Mouse (Mus musculus) hindbrain, embryonic 12.5 days (tissue): Measurements from ENCODE around the gene Upf2. TPM values are rescaled to one million over a fixed set of nuclear protein-coding genes. Genes with fewer than 3 reads are reported as not detected.
A peak's percentile ranks its signal among the peaks of the same experiment; 100 is the strongest.

Source experiments
- ATAC-seq: fragments of 200-750 bp; cut with Nextera tagmentation; 2 replicates; pipeline ENCODE4 v1.8.0; 2017; ENCODE audit warnings: moderate TSS enrichment; ENCODE audit not compliant: low FRiP score
- H3K27ac ChIP-seq: fragments of 300-500 bp; sonication (generic); 2 replicates; pipeline ENCODE4 v1.5.1; 2016; ENCODE audit warnings: mild to moderate bottlenecking
- H3K27me3 ChIP-seq: fragments of 300-500 bp; sonication (generic); 2 replicates; pipeline ENCODE4 v1.6.1; 2016; ENCODE audit warnings: mild to moderate bottlenecking
- H3K36me3 ChIP-seq: fragments of 300-500 bp; sonication (generic); 2 replicates; pipeline ENCODE4 v1.6.1; 2016; ENCODE audit warnings: mild to moderate bottlenecking
- H3K4me1 ChIP-seq: fragments of 300-500 bp; sonication (generic); 2 replicates; pipeline ENCODE4 v1.6.1; 2016
- H3K4me2 ChIP-seq: fragments of 300-500 bp; sonication (generic); replicated peaks from 2 replicates; pipeline ENCODE4 v1.6.1; 2016; ENCODE audit warnings: mild to moderate bottlenecking
- H3K4me3 ChIP-seq: fragments of 300-500 bp; sonication (generic); 2 replicates; pipeline ENCODE4 v1.5.1; 2016; ENCODE audit warnings: mild to moderate bottlenecking
- H3K9ac ChIP-seq: fragments of 300-500 bp; sonication (generic); 2 replicates; pipeline ENCODE4 v1.6.1; 2016; ENCODE audit warnings: mild to moderate bottlenecking, moderate library complexity
- H3K9me3 ChIP-seq: fragments of 300-500 bp; sonication (generic); replicated peaks from 2 replicates; pipeline ENCODE4 v1.6.1; 2016; ENCODE audit warnings: mild to moderate bottlenecking
- WGBS: fragments of 180-500 bp; shearing (Covaris S2); methylation state at CpG from one replicate; pipeline ENCODE4 v1.1.7; 2016; 5-methylcytosine and 5-hydroxymethylcytosine counted together
- polyA plus RNA-seq: library from polyadenylated mRNA; unstranded; fragments of >200 nt; fragmentation: Nextera tagmentation; extraction: Ambion mirVana; gene quantifications from 2 replicates; pipeline ENCODE4 v1.2.1, GENCODE M21; 2016

The Upf2 gene
- polyA plus RNA-seq = 12.9 and 14.9 TPM in 2 replicates

DNA sequence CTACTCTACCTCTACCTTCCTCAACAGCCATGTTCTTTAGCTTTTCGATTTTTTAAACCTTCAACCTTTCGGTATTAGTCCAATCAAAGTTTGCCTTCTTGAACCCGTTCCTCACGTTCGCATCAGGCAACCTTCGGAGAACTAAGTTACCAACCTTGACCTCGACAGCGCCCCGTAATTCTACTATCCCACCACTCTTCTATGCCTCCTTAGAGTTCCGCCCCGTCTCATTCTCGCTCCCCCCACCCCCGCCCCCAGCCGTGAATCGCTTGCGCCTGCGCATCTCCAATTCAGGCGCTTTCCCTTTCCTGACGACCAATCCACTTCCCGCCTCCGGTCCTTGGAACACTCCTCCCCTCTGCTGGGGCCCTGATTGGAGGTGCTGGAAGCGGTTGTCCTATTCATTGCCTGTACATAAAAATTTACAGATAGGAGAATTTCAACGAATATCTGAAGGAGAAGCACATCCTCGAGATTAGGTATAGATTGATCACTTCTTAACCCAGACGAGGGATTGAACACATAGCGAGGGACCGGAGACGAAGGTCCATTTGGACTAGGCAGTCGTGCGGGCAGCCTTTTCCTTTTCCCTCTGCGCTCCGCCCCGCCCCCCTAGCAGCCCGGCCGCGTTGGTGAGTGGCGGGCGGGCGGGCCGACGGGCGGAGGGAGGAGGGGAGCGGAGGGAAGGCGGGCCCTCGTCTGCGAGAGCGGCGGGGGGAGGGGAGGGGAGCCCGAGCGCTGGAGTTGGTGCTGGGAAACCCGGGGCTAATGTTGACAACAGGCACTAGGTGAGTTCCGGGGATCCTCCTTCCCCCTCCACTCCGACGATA is at the start of gene Upf2:
Gene Upf2 (plus strand): TSS at position 704 of the 830 bp plus-strand sequence.
- H3K27me3 ChIP-seq = no peaks in the 10 kb centered on the region
- H3K4me1 ChIP-seq = peaks cover 12% of the 10 kb centered on the region
- H3K9me3 ChIP-seq = no peaks in the 10 kb centered on the region
- H3K4me3 ChIP-seq = peak within 1 kb of the TSS; percentile 91
- H3K4me2 ChIP-seq = peak within 1 kb of the TSS; percentile 79
- WGBS = 1% methylated on average over 45 of the region's 54 CpGs
- peak within 1 kb of the TSS; percentile 94 for H3K9ac ChIP-seq
- peak within 1 kb of the TSS; percentile 88 for H3K27ac ChIP-seq
- peak; percentile 96 for ATAC-seq
- no peaks in the 10 kb centered on the region for H3K36me3 ChIP-seq

- 47% methylated on average over 5 of the region's 5 CpGs for WGBS
- ATAC-seq = no peak
- Histone ChIP-seq H3K9me3 (no peaks in the 10 kb centered on the region), H3K4me3 (no peak overlapping the region), H3K36me3 (0 out of 2 replicates have a peak, but pooled peaks cover 10% of the 10 kb centered on the region), H3K4me1 (no peaks in the 10 kb centered on the region), H3K27me3 (no peaks in the 10 kb centered on the region), H3K9ac (no peak overlapping the region), H3K4me2 (no peak overlapping the region), H3K27ac (no peak overlapping the region)
Measured at GRCm38 (mm10) chr2:5906092-5906491, 45.2 kb upstream of the Upf2 start.

- H3K4me1 ChIP-seq = no peaks in the 10 kb centered on the region
- ATAC-seq = no peak
- H3K36me3 ChIP-seq = 0 out of 2 replicates have a peak, but pooled peaks cover 10% of the 10 kb centered on the region
- H3K27me3 ChIP-seq = no peaks in the 10 kb centered on the region
- H3K4me3 ChIP-seq = no peak overlapping the region
- no peak overlapping the region for H3K4me2 ChIP-seq
- no peaks in the 10 kb centered on the region for H3K9me3 ChIP-seq
- no peak overlapping the region for H3K9ac ChIP-seq
- WGBS = 48% methylated on average over 3 of the region's 3 CpGs
- no peak overlapping the region for H3K27ac ChIP-seq
Measured at GRCm38 (mm10) chr2:5906625-5907024, 44.6 kb upstream of the Upf2 start.

DNA sequence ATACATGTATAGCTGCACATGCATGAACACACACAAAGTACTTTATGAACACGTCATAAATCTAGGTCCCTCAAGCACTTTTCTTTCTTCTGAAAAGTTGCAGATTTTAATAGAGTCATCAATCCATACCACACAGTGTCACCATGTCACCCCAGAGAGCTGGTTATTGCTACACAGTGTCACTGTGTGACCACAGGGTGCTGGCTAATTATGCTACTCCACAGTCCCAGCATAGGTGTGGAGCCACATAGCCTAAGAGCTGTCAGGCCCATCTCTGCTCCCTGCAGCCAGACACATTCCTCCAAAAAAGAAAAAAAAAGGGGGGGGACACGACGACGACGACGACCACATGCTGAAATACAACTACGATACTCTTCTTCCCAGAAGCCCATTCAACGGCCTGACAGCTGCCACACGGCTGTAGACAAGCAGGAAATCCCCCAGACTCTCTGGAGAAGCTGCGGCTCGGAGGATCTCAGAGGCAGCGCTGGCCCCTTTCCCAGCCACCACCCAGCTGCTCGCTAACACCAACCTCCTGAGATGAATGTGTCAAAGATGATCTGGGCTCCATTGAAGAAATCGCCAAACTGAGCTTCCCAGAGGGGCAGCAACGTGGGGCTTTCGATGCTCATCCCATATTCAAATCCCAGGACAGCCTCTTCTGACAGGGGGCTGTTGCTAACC is 39.8 kb upstream of the Upf2 start:
- ATAC-seq = no peak
- H3K36me3 ChIP-seq = no peaks in the 10 kb centered on the region; the same call in 1 of the 2 replicates
- WGBS = 66% methylated on average over 16 of the region's 16 CpGs

GRCm38 (mm10) chr2:5922823-5923222 is 28.4 kb upstream of the Upf2 start:
- 96% methylated on average over 6 of the region's 6 CpGs for WGBS
- Histone ChIP-seq H3K4me1 (no peaks in the 10 kb centered on the region), H3K36me3 (peaks cover 34% of the 10 kb centered on the region), H3K27ac (no peak overlapping the region), H3K4me2 (no peak overlapping the region), H3K27me3 (no peaks in the 10 kb centered on the region), H3K9ac (no peak overlapping the region), H3K4me3 (no peak overlapping the region), H3K9me3 (no peaks in the 10 kb centered on the region)
- ATAC-seq = no peak

More for the DNA sequence above, 39.8 kb upstream of the Upf2 start:
- H3K4me1 ChIP-seq = no peaks in the 10 kb centered on the region
- H3K9me3 ChIP-seq = no peaks in the 10 kb centered on the region
- no peak overlapping the region for H3K4me2 ChIP-seq
- H3K27ac ChIP-seq = no peak overlapping the region
- H3K4me3 ChIP-seq = no peak overlapping the region
- no peak overlapping the region for H3K9ac ChIP-seq
- no peaks in the 10 kb centered on the region for H3K27me3 ChIP-seq

DNA sequence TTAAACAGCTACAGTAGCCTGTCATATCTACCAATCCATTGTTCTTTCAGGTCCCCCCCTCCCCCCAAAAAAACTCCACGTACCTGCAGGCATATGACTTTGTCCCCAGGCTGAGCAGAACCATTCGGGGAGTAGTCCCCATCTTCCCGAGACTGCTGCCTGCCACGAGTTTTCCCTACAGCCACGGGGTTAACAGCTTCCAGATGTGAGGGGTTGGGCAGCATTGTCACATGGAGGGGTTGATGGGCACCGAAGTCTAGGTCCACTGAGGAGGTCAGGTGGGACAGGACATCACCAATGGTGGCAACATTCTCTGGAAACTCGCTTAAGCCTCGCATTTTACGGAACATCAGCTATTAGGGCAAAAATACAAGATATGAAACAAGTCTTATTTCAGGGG is 27.5 kb upstream of the Upf2 start:
- Histone ChIP-seq H3K4me1 (no peaks in the 10 kb centered on the region), H3K4me3 (no peak overlapping the region), H3K27ac (no peak overlapping the region), H3K27me3 (no peaks in the 10 kb centered on the region), H3K4me2 (no peak overlapping the region), H3K9me3 (no peaks in the 10 kb centered on the region), H3K9ac (no peak overlapping the region), H3K36me3 (peaks cover 35% of the 10 kb centered on the region)
- ATAC-seq = no peak
- WGBS = 72% methylated on average over 9 of the region's 9 CpGs

- WGBS = 93% methylated on average over 5 of the region's 5 CpGs
- no peak overlapping the region for H3K27ac ChIP-seq
- H3K4me1 ChIP-seq = no peaks in the 10 kb centered on the region
- no peak overlapping the region for H3K4me2 ChIP-seq
- H3K9me3 ChIP-seq = no peaks in the 10 kb centered on the region
- H3K36me3 ChIP-seq = peaks cover 23% of the 10 kb centered on the region
- H3K9ac ChIP-seq = no peak overlapping the region
- ATAC-seq = no peak
- no peaks in the 10 kb centered on the region for H3K27me3 ChIP-seq
- H3K4me3 ChIP-seq = no peak overlapping the region
Measured at GRCm38 (mm10) chr2:5927481-5927880, 23.8 kb upstream of the Upf2 start.

- Histone ChIP-seq H3K9ac (no peak overlapping the region), H3K27ac (no peak overlapping the region), H3K4me1 (no peaks in the 10 kb centered on the region), H3K9me3 (no peaks in the 10 kb centered on the region), H3K27me3 (no peaks in the 10 kb centered on the region), H3K4me2 (no peak overlapping the region), H3K36me3 (peaks cover 23% of the 10 kb centered on the region), H3K4me3 (no peak overlapping the region)
- ATAC-seq = no peak
- 89% methylated on average over 5 of the region's 5 CpGs for WGBS
Measured at GRCm38 (mm10) chr2:5929793-5930192, 21.5 kb upstream of the Upf2 start.

GRCm38 (mm10) chr2:5930291-5931054 is 20.8 kb upstream of the Upf2 start:
- ATAC-seq = no peak
- no peak overlapping the region for H3K4me3 ChIP-seq
- H3K27me3 ChIP-seq = no peaks in the 10 kb centered on the region
- H3K4me2 ChIP-seq = no peak overlapping the region
- H3K9ac ChIP-seq = no peak overlapping the region
- no peak overlapping the region for H3K27ac ChIP-seq
- H3K4me1 ChIP-seq = no peaks in the 10 kb centered on the region
- 91% methylated on average over 18 of the region's 18 CpGs for WGBS
- H3K9me3 ChIP-seq = no peaks in the 10 kb centered on the region
- H3K36me3 ChIP-seq = peaks cover 23% of the 10 kb centered on the region

GRCm38 (mm10) chr2:5931938-5932337 is 19.3 kb upstream of the Upf2 start:
- no peak overlapping the region for H3K4me2 ChIP-seq
- no peak overlapping the region for H3K4me3 ChIP-seq
- no peaks in the 10 kb centered on the region for H3K27me3 ChIP-seq
- no peak for ATAC-seq
- no peaks in the 10 kb centered on the region for H3K4me1 ChIP-seq
- no peak overlapping the region for H3K27ac ChIP-seq
- no peak overlapping the region for H3K9ac ChIP-seq
- 90% methylated on average over 5 of the region's 5 CpGs for WGBS
- peaks cover 17% of the 10 kb centered on the region for H3K36me3 ChIP-seq
- H3K9me3 ChIP-seq = no peaks in the 10 kb centered on the region

- H3K4me3 ChIP-seq = no peak overlapping the region
- H3K4me1 ChIP-seq = no peaks in the 10 kb centered on the region
- 93% methylated on average over 3 of the region's 3 CpGs for WGBS
- no peaks in the 10 kb centered on the region for H3K27me3 ChIP-seq
- no peak overlapping the region for H3K27ac ChIP-seq
- H3K9me3 ChIP-seq = no peaks in the 10 kb centered on the region
- no peak overlapping the region for H3K4me2 ChIP-seq
- H3K36me3 ChIP-seq = 0 out of 2 replicates have a peak, but pooled peaks cover 3% of the 10 kb centered on the region
- no peak for ATAC-seq
- no peak overlapping the region for H3K9ac ChIP-seq
Measured at GRCm38 (mm10) chr2:5934936-5935335, 16.3 kb upstream of the Upf2 start.

DNA sequence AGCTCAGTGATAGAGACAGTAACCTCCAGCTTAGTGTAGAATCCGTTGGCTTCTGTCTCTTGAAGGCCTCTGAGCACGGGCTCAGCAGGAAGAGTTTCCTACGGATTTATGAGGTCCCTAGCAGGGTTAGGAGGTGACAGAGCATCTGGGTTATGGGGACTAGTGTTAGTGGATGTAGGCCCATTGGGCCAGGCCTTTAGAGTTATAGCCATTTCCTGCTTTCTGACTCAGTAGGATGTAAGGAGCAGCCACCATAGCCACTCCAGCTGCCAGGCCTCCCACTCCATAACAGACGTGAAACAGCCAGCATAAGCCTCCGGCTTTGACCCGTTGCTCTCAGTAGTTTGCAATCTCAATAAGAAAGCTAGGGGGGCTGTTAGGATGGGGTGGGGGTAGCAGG is 15.2 kb upstream of the Upf2 start:
- WGBS = 81% methylated on average over 6 of the region's 6 CpGs
- H3K27me3 ChIP-seq = no peaks in the 10 kb centered on the region
- H3K36me3 ChIP-seq = no peaks in the 10 kb centered on the region
- no peak overlapping the region for H3K27ac ChIP-seq
- H3K9ac ChIP-seq = no peak overlapping the region
- ATAC-seq = no peak
- no peaks in the 10 kb centered on the region for H3K9me3 ChIP-seq
- no peak overlapping the region for H3K4me3 ChIP-seq
- no peaks in the 10 kb centered on the region for H3K4me1 ChIP-seq
- no peak overlapping the region for H3K4me2 ChIP-seq
